Mouse (Mus musculus) cerebellum, adult 8-10 months (tissue): ENCODE measurements around the gene Ankfn1.

ENCODE experiments used
- DNase-seq: peaks from one replicate; pipeline ENCODE4 v3.0.0; 2022

Gene Ankfn1

DNA sequence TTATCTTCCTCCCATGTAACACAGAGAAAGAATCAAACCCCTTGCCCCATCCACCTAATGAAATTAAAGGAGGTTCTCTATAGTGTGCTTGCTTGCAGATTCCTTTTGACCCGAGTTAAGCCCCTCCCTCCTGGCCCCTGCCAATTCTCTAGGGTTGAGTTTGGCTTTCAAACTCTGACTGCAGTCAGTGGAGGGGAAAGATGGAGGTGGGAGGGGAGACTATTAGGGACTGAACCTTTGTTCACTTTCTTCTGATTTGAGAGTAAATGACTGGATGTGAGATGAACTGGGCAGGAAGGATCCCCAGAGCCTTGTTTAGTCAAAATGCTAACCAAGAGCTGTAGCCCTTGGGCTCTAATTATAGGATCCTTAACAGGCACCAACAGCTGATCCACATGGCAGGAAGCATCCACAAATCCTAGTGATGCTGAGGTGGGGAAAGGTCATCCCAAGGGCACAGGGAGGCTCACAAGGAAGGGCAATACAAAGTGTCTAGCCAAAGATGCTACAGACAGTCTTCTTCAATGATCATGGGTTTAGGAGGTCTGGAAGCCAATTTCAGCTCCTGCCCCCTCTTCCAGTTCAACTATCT lies 103.4 kb downstream of the Ankfn1 start:
- no peak for DNase-seq

DNA sequence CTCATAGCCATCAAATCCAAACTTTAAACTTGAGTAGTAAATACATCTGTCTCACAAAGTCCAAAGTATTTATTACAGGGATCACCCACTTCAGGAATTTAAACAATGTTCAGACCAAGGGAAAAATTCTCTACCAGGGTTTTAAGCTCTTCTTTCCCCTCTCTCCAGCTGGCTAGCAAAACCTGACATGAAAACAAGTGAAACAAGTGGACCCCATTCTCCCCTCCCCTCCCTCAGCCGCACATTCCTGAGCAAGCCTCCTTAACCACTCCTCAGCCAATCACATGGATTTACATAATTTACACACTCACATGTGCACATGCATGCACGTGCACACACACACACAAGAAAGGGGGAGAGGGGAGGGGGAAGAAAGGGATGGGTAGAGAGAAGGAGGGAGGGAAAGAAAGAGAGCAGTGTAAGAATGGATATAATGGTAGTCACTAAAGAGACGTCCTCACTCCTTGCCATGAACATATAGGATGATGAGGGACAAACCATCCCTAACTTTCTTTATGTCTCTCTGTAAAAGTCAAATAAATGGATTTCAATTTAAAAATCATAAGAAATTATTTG lies 104.9 kb downstream of the Ankfn1 start:
- no peak for DNase-seq

DNA sequence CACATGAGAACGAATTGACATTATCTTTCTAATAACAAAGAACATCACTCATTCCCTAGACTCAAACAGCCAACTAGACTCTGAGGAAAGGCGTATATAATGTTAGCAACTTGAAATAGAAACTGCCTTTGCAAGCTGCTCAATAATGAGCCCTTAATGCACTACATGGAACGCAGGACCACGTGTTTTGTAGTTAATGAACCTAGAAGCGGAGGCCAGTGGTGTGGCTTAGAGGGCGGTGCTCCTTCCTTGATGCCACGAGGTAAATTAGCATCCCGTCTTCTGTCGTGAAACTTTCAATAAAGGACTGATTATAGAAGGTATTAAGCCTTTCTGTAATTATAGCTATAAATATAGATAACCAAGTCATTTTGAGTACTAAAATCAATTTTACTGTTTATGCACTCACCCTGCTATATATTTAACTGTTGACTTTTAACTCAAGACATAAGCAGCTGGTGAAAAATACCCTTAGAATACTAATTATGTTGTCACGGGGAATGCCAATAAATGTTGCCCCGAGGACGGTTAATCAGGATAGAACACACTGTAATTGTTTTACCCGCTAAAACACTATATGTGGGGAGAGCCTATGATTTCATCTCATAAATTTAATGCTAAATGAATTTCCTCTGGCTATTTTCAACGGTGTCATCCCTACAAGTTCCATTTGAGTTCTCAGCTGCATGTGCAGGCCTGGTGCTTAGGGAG lies 112.1 kb downstream of the Ankfn1 start:
- DNase-seq: no peak

GRCm38 (mm10) chr11:89659048-89659447 lies 118.4 kb downstream of the Ankfn1 start:
- no peak for DNase-seq

DNA sequence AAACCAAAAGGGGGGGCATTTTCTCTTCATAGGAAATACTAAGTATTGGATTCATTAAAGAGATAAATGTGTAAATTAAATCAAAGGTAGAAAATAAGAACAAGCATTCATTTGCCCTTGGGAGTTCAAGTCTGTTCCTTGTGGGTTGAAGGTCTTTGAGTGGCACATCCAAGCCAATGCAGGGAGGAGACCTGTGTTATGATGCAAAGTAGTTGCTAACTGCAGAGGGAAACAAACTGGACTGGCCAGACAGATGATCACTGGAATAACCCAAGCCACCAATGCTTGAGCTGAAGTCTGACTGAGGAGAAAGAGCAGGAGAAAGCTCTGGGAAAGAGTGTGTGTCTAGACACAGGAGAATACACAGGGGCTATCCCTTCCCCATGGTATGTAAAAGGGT lies 120.9 kb downstream of the Ankfn1 start:
- no peak for DNase-seq

GRCm38 (mm10) chr11:89635740-89636139 lies 141.7 kb downstream of the Ankfn1 start:
- no peak for DNase-seq

DNA sequence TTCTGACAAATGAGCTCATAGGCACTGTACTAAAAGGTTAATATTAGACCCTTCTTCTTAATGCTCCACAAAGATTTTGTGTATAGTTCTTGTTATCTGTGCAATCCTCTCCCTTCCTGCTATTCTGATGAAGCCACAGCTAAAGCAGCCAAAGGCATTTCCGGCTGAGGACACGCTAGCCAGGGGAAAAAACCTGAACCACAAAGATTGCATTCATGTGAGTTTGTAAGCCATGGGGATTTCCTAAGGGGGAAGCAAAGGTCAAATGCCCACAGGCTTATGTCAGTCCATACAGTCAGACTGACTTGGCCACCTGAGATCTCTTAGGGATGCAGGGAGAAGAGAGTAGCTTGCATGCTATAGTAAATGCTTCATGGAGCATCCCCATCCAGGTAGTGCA lies 146.1 kb downstream of the Ankfn1 start:
- no peak for DNase-seq

DNA sequence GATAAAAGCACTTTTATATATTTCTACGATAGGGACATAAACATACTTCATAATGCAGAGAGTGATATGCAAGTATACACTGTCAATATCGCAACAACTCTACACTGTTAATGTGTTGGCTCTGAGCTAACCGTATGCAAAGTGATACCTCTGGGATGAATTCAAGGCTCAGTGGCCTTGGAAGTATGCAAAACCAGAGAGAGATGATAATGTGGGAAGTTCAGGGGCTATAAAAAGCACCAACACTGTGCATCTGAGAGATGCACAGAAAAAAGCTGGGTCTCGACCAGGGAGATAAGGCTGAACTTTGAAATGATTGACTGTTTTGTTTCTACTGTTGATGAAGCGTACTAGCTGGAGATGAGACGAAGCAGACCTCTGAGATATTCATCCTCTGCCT lies 148.9 kb downstream of the Ankfn1 start:
- no peak for DNase-seq

GRCm38 (mm10) chr11:89627232-89627631 lies 150.2 kb downstream of the Ankfn1 start:
- DNase-seq: no peak

DNA sequence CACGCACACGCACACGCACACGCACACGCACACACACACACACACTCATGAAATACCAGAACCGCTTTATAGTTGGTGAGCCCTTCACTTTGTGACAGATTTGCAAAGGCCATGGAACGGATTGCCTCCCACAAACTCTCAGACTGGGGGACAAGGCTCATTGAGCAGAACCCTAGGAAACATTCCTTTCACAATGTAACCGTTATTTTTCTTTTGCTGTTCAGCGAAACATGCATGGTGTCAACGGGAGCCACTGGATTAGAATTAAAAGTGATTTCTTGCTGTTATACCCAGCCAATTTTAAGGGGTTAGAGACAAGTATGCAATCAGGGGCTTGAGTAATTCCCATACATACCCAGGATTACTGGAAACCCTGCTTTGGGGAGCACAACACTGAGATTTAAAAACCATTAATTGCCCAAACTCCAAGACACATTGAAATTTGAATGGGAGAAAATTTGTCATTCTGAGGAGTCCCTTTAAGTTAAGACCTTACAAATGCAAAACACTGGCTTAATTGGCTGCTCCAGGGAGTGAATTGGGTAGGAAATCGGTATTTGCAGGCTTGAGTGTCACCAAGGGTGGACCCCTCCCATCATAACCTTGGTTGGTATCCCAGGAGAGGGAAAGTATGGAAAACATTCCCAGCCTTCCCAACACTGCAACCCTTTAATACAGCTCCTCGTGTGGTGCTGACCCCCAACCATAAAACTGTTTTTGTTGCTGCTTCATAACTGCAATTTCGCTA lies 153.6 kb downstream of the Ankfn1 start:
- DNase-seq: no peak

GRCm38 (mm10) chr11:89619955-89620354 lies 157.5 kb downstream of the Ankfn1 start:
- no peak for DNase-seq

DNA sequence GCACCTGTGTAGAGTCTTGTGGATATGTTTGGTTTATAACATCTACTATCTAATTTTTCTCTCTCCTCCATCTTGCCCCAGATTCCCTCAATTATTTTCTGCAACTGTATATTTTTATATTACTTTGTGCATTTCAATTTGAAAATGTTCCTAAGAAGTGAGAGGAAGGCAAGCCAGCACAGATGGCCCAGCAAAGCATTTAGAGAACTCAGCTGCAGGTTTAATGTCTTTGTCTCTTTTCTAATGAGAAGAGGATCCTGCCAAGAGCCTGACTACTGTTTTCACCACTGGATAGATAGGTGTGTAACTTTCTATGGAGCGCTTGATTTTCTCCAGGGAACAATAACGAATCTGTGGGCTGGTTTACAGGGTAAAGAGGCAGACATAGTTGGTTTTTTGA lies 161.6 kb downstream of the Ankfn1 start:
- DNase-seq: no peak

DNA sequence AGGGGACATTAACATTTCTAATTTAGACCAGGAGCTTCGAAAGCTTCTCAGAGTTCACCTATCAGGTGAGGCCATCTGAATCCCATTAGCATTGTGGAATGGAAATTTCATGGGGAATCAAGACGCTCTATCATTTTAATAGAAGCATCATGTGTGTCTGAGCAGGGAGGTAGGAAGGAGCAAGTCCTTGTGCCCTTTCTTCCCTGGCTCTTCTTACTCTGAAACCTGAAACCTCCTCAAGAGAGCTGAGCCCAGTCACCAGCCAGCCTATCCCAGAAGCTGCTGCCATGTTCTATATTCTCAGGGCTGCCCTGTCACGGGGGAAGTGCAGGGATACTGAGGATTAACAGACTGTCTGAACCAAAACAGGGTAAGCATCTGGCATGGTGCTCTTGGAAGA lies 165.9 kb downstream of the Ankfn1 start:
- no peak for DNase-seq

DNA sequence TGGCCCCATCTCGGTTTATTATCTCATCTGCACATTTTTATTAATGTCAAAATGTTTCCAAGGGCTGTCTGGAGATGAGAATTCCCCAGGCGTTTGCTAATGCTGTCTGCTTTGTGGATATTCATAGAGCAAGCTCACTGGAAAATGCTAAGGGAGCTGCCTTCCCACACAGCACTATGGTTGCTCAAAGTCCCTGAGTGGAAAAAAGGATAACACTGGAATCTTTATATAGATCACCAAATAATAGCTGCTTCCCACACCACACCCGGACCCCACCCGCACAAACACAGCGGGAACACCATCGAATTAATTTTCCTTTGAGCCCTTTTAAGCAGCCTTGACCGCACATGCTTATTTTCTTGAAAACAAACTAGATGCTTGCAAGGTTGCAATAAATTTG lies 169.4 kb downstream of the Ankfn1 start:
- no peak for DNase-seq

DNA sequence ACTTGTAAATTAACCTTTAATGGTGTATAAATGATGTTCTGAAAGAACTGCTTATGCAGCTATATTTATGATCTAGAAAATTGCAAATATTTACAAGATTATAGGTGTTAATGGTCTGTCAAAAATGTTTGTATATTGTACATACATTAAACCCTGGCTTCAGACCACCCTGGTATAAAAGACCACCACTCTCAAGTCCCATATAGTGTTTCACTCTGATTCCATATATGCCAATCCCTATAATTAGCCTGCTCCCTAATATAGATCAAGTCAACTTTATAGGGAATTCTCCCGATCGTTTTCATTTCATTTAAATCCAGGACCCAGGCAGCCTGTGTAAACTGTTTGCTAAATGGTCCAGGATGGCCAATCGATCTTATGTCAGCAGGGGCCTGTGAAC lies 170.2 kb downstream of the Ankfn1 start:
- DNase-seq: no peak

DNA sequence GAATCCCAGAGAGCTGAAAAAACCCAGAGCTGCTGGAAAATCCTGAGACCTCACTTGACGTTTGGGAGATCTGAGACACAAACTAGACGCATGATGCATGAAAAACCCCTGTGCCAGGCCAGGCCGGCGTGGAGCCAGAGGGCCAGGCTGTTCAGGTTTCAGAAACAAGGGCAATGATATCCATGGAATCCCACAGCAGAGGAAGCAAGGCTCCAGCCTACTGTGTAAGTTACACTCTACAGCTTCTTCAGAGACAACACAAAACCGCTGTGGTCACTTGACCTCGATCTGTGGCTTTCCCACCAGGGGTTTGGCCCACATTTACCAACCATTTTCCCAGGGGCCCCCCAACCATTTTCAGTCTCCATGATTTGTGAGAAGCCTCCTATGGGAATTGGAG lies 171.1 kb downstream of the Ankfn1 start:
- DNase-seq: no peak

- no peak for DNase-seq
These were observed 174.5 kb downstream of the Ankfn1 start for GRCm38 (mm10) chr11:89602966-89603365.

- no peak for DNase-seq
These were observed 176.4 kb downstream of the Ankfn1 start for GRCm38 (mm10) chr11:89600921-89601515.

DNA sequence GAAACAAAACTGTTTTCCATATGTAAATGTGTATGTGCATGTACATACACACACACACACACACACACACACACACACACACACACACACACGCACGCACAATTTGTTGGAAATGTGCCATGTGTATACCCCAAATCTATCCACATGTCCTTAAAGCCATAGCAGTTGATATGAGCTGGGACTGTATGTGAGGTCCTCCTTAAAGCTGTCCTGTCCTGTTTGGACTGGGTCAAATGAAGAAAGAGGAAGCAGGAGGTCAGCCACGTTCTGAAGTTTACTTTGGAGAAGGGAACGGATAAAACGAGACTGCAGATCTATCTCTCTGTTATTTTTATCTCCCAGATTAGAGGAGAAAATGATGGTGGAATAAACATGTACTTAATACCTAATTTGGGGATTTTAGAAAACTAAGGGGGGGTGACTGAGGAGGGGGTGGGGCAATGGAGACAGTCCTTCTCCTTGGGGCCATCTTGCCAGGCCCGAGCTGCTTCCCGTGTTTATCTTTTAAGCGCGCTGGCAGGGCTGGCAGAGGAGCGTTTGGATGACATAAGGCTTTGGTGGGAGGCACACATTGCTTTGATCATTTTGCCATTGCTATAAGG lies 187.1 kb downstream of the Ankfn1 start:
- DNase-seq: no peak

GRCm38 (mm10) chr11:89586341-89586740 lies 191.1 kb downstream of the Ankfn1 start:
- DNase-seq: no peak

GRCm38 (mm10) chr11:89579826-89580225 lies 197.6 kb downstream of the Ankfn1 start:
- DNase-seq: no peak

DNA sequence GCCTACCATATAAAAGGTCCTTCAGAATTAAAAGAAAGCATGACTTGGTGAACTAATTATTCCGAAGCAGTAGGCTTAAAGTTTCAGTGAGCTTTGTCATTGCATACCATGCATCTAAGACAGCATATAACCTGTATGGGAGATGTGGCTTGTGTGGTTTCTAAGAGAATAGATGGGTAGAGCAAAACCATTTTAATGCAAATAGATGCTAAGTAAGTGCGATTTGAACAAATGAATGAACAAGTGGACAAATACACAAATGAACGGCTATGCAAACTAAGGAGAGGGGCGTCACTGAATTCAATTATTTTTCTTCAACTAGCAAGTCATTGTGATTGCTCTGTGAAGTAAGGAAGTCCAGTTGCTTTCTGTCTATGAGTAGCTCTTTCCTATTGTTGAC lies 198.3 kb downstream of the Ankfn1 start:
- DNase-seq: no peak

GRCm38 (mm10) chr11:89574269-89574838 lies 203.1 kb downstream of the Ankfn1 start:
- no peak for DNase-seq
